Mouse (Mus musculus) spleen, adult 2 months (tissue): ENCODE measurements at regions not wholly inside any gene's neighbourhood (a gene's known extent, or its start where the extent isn't known, plus 50 kb on each side); places are given as distances from the start of the nearest gene placed in this dataset.

Experiments used
- CTCF ChIP-seq: fragments of 200-500 bp; IDR thresholded peaks from 2 replicates; pipeline ENCODE4 v1.5.1; 2011; ENCODE audit warnings: mild to moderate bottlenecking, inconsistent platforms; ENCODE audit not compliant: insufficient read depth, insufficient read length, insufficient replicate concordance; ENCODE audit errors: extremely low read depth
- POLR2A ChIP-seq: fragments of 200-500 bp; IDR thresholded peaks from 2 replicates; pipeline ENCODE4 v1.6.1; 2011; ENCODE audit warnings: low read depth, low read length, inconsistent platforms

- TF ChIP-seq CTCF (no peak), POLR2A (no peak)
These were observed 73.2 kb upstream of the Pmepa1 start for GRCm38 (mm10) chr2:173349510-173349909.
